Mouse (Mus musculus) bone marrow, adult 2 months (tissue): ENCODE results near the gene Olfr698. TPM values are rescaled to one million over a fixed set of nuclear protein-coding genes. Genes with fewer than 3 reads are reported as not detected.
"Not testable (repeated sequence)": the region's sequence is repeated elsewhere in the genome, so short reads cannot be mapped to it uniquely, and the experiment has no call there.

Experiments used
- H3K27ac ChIP-seq: fragments of 200-500 bp; 2 replicates; pipeline ENCODE4 v1.5.1; 2012; ENCODE audit warnings: low read depth, mild to moderate bottlenecking, control low read depth, inconsistent platforms, low read length; ENCODE audit not compliant: control insufficient read depth, poor library complexity, insufficient read depth
- H3K4me1 ChIP-seq: fragments of 200-500 bp; 2 replicates; pipeline ENCODE4 v1.6.1; 2011; ENCODE audit warnings: low read length; ENCODE audit not compliant: control insufficient read depth, insufficient read depth
- H3K4me3 ChIP-seq: fragments of 200-500 bp; replicated peaks from 2 replicates; pipeline ENCODE3; 2011; ENCODE audit warnings: mild to moderate bottlenecking, low read depth, low read length, control low read depth; ENCODE audit not compliant: control insufficient read depth
- CTCF ChIP-seq: fragments of 200-500 bp; IDR thresholded peaks from 2 replicates; pipeline ENCODE4 v1.5.1; 2011; ENCODE audit warnings: low read length, control low read depth; ENCODE audit not compliant: control insufficient read depth, insufficient read depth
- POLR2A ChIP-seq: fragments of 200-500 bp; IDR thresholded peaks from 2 replicates; pipeline ENCODE4 v1.6.1; 2011; ENCODE audit warnings: low read depth, mild to moderate bottlenecking, control low read depth, low read length, borderline replicate concordance; ENCODE audit not compliant: control insufficient read depth
- WGBS: fragments of 180-500 bp; shearing (Covaris S2); methylation state at CpG from one replicate; pipeline ENCODE4 v1.1.7; 2018; 5-methylcytosine and 5-hydroxymethylcytosine counted together
- polyA plus RNA-seq: library from polyadenylated mRNA; stranded (reverse); fragments of >200 nt; gene quantifications from 2 replicates; pipeline ENCODE4 v1.2.4, GENCODE M21; 2011; ENCODE audit warnings: low replicate concordance; ENCODE audit not compliant: missing spikeins, insufficient read depth, insufficient read length

Gene Olfr698
- polyA plus RNA-seq, 1 experiment: not detected

DNA sequence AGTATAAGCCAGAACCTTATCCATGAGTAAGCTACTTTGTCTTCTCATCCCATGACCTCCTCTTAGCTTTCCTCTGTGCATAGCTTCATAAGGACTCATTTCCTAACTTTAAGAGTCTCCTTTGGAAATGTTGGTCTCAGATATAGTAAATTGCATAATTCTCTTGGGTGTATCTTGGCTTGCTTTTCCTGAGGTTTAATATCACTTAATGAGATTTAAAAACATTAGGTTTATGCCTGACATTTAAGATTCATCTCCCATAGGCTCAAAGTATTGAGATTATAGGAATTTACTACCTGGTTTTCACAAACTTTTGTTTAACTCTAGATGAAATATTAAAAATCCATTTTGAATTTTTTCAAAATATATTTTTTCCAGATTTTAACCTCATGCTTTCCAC, 38.9 kb downstream of the Olfr698 start, which contains the start of gene Olfr695:
TSS of gene Olfr695 (minus strand) at position 101 of the 400 bp plus-strand sequence.
- Histone ChIP-seq H3K27ac (no peak within 1 kb of the TSS), H3K4me3 (no peak within 1 kb of the TSS), H3K4me1 (no peaks in the 10 kb centered on the region; the same call in 1 of the 2 replicates)
- TF ChIP-seq CTCF (no peak), POLR2A (no peak)

DNA sequence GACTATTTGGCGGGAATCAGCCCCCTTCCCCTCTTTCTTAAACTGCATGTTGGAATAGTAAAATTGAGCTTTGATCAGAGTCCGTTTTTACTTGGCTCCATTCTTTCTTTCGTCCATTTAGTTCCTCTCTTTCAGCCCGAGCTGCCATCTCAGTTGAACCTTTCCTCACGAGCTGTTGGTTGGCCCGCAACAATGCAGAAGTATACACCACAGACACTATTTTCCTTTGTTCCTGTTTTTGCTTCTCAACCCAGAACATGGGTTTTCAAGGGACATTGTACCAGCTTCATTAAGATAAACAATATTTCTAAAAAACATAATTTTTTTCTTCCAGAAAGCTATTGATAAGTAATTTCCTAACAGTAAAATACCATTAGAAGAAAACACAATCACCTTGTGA, 43.7 kb downstream of the Olfr698 start:
- Histone ChIP-seq H3K4me1 (no peaks in the 10 kb centered on the region; the same call in 1 of the 2 replicates), H3K4me3 (no peak overlapping the region), H3K27ac (no peak overlapping the region)
- TF ChIP-seq POLR2A: no peak
- no peak for TF ChIP-seq CTCF
- WGBS: 39% methylated on average over 6 of the region's 6 CpGs

- WGBS: 90% methylated on average over 10 of the region's 10 CpGs
- not testable (repeated sequence) for H3K27ac ChIP-seq, H3K4me3 ChIP-seq, H3K4me1 ChIP-seq
Measured at GRCm38 (mm10) chr7:106707705-106708104, 47.5 kb downstream of the Olfr698 start.

Other genes starting within 250 kb of the Olfr698 start
- not detected in 2 replicates for gene Olfr693, start 74.8 kb downstream of the Olfr698 start, polyA plus RNA-seq
- gene Olfr694, start 63.6 kb downstream of the Olfr698 start, polyA plus RNA-seq: not detected in 2 replicates
- not detected in 2 replicates for gene Olfr695, start 39.0 kb downstream of the Olfr698 start, polyA plus RNA-seq
- not detected in 2 replicates for gene Olfr697, start 13.0 kb downstream of the Olfr698 start, polyA plus RNA-seq
- 0.36 and 0.60 TPM in 2 replicates for gene Olfr699, start 37.8 kb upstream of the Olfr698 start, polyA plus RNA-seq
- gene Olfr700, start 53.4 kb upstream of the Olfr698 start, polyA plus RNA-seq: not detected in 2 replicates
- gene Olfr701, start 58.7 kb upstream of the Olfr698 start, polyA plus RNA-seq: not detected in 2 replicates
- not detected in 2 replicates for gene Olfr702, start 78.5 kb upstream of the Olfr698 start, polyA plus RNA-seq
- gene Olfr703, start 88.0 kb upstream of the Olfr698 start, polyA plus RNA-seq: not detected in 2 replicates
- gene Olfr704, start 107.8 kb upstream of the Olfr698 start, polyA plus RNA-seq: 0.75 TPM in 1 of 2 replicates, not detected in the other
- not detected in 2 replicates for gene Olfr705, start 121.5 kb upstream of the Olfr698 start, polyA plus RNA-seq
- not detected in 2 replicates for gene Olfr706, start 132.8 kb upstream of the Olfr698 start, polyA plus RNA-seq
- not detected in 2 replicates for gene Olfr707, start 145.8 kb upstream of the Olfr698 start, polyA plus RNA-seq
- not detected in 2 replicates for gene Olfr1532-ps1, start 152.6 kb upstream of the Olfr698 start, polyA plus RNA-seq
- not detected in 2 replicates for gene Olfr709-ps1, start 176.8 kb upstream of the Olfr698 start, polyA plus RNA-seq
- not detected in 2 replicates for gene Olfr710, start 192.9 kb upstream of the Olfr698 start, polyA plus RNA-seq
- 0.29 TPM in 1 of 2 replicates, not detected in the other for gene Olfr6, start 208.5 kb upstream of the Olfr698 start, polyA plus RNA-seq
- not detected in 2 replicates for gene Olfr711, start 220.1 kb upstream of the Olfr698 start, polyA plus RNA-seq